22 mouse cellular contexts compared by ENCODE assay signal in the genomic region with DNA sequence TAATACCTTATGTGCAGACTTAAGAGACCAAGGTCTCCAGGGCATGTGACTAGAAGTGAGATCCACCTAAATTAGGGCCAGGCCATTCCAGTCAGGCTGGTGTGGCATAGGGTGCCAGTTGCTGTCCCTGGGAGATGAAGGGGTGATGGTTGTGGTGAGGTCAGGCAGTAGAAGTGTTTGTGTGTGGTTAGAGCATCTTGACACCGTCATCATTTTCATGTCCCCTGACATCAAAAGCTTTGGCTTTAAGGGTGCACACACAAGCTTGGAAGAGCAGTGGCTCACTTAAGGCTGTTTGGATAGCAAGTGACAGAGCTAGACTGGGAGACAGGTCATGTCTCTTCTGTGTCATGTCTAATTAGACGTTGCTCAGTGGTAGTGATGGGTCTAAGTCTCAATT. TPM values are rescaled to one million over a fixed set of nuclear protein-coding genes. Genes with fewer than 3 reads are reported as not detected.
DNase-seq lines count a peak whose midpoint lies in the region; ATAC-seq and TF ChIP-seq lines count a peak whose summit lies in the region.
"Had no signal": no experiment of that assay in that cellular context is flagged by ENCODE, and none has a peak within 500 bp of the region (broad histone marks: within the 10 kb centered on the region; RNA-seq: fewer than 3 reads in every experiment).

No protein-coding gene starts in this region.

- H3K4me3 ChIP-seq in layer of hippocampus, adult 2 months, result no peak overlapping the region
- no peak overlapping the region for H3K4me3 ChIP-seq in neural tube, embryonic 15.5 days (replicated peaks)
- peak overlapping the region; percentile 93; the same call in 1 of the 2 replicates for H3K4me3 ChIP-seq in macrophage (ENCODE audit: inconsistent target)
- H3K4me3 ChIP-seq: embryonic facial prominence, embryonic 12.5 days; erythroblast, embryonic 14.5 days; hindbrain, embryonic 10.5 days; intestine, embryonic 15.5 days; limb, embryonic 12.5 days; liver, embryonic 15.5 days had no signal

- no peak overlapping the region for H3K4me2 ChIP-seq in neural tube, embryonic 15.5 days
- H3K4me2 ChIP-seq: embryonic facial prominence, embryonic 12.5 days; intestine, embryonic 15.5 days; limb, embryonic 12.5 days; liver, embryonic 15.5 days had no signal

- peaks cover 68% of the 10 kb centered on the region for H3K4me1 ChIP-seq in neural tube, embryonic 15.5 days

- no peak for DNase-seq in layer of hippocampus, adult 2 months (ENCODE audit: low spot score in 2 of 2)
- DNase-seq in layer of hippocampus, postnatal 36 days, result no peak
- DNase-seq in neural tube, embryonic 10.5 days (ENCODE audit: extremely low spot score, low spot score), result no peak
- DNase-seq in T-cell, adult 2 months (ENCODE audit: low spot score), result peak; percentile 71
- DNase-seq: adrenal gland, postnatal 25 days; cerebellum, adult 9-11 months; gastrocnemius, postnatal 36 days; kidney, postnatal 4 days; right cerebral cortex, postnatal 25 days; thymus, postnatal 14 days had no signal

- H3K36me3 ChIP-seq in neural tube, embryonic 15.5 days, result peaks cover 3% of the 10 kb centered on the region; the same call in 1 of the 2 replicates
- peaks cover 49% of the 10 kb centered on the region for H3K36me3 ChIP-seq in macrophage (ENCODE audit: inconsistent target)
- H3K36me3 ChIP-seq: intestine, embryonic 15.5 days had no signal

- no peak for ATAC-seq in neural tube, embryonic 15.5 days (ENCODE audit: low FRiP score)
- no peak for ATAC-seq in frontal cortex, adult (ENCODE audit: low TSS enrichment)
- no peak for ATAC-seq in cerebellum, adult (ENCODE audit: insufficient number of reproducible peaks, low FRiP score, low TSS enrichment)
- ATAC-seq: forebrain, embryonic 14.5 days; intestine, embryonic 15.5 days; lung, postnatal 0 days had no signal

- peaks cover 100% of the 10 kb centered on the region for H3K79me2 ChIP-seq in macrophage (ENCODE audit: inconsistent target)

- peak overlapping the region; percentile 99; the same call in 1 of the 2 replicates for H3K27ac ChIP-seq in layer of hippocampus, adult 2 months
- 0 out of 2 replicates have a peak overlapping the region, but pooled peaks have one; percentile 18 for H3K27ac ChIP-seq in neural tube, embryonic 15.5 days (replicated peaks)
- H3K27ac ChIP-seq in macrophage, result peak overlapping the region; percentile 100
- H3K27ac ChIP-seq: embryonic facial prominence, embryonic 12.5 days; hindbrain, embryonic 10.5 days; intestine, embryonic 15.5 days; limb, embryonic 12.5 days; liver, embryonic 15.5 days had no signal

- 87% methylated on average over 2 of the region's 2 CpGs for WGBS in neural tube, embryonic 15.5 days
- WGBS in macrophage (ENCODE audit: missing documents), result 48% methylated on average over 2 of the region's 2 CpGs

- TF ChIP-seq CTCF in layer of hippocampus, adult 2 months (conservative IDR thresholded peaks at IDR 0.05), result no peak

- H3K9me3 ChIP-seq in neural tube, embryonic 15.5 days (replicated peaks), result no peaks in the 10 kb centered on the region
- H3K9me3 ChIP-seq: embryonic facial prominence, embryonic 12.5 days; hindbrain, embryonic 10.5 days; intestine, embryonic 15.5 days; limb, embryonic 12.5 days; liver, embryonic 15.5 days had no signal

- no peaks in the 10 kb centered on the region for H3K27me3 ChIP-seq in neural tube, embryonic 15.5 days (replicated peaks)
- H3K27me3 ChIP-seq: embryonic facial prominence, embryonic 12.5 days; intestine, embryonic 15.5 days; limb, embryonic 12.5 days; liver, embryonic 15.5 days had no signal

- H3K9ac ChIP-seq in neural tube, embryonic 15.5 days (replicated peaks), result no peak overlapping the region
- H3K9ac ChIP-seq: embryonic facial prominence, embryonic 12.5 days; intestine, embryonic 15.5 days; limb, embryonic 12.5 days; liver, embryonic 15.5 days had no signal

RNA-seq across cellular contexts. Expression of a gene that starts 10.3 kb away (rescaled TPM):
- 1,000 to 10,000 TPM; 1,331 to 1,399 TPM for total RNA-seq in layer of hippocampus, adult 2 months (2021)
- 1,000 to 10,000 TPM; 1,330 to 1,401 TPM for total RNA-seq in layer of hippocampus, postnatal 36 days (2021)
- polyA plus RNA-seq in neural tube, embryonic 15.5 days (2015; fragmentation: Nextera tagmentation; extraction: Ambion mirVana), result 217 and 220 TPM in 2 replicates
- total RNA-seq in macrophage (2018; cell fraction: chromatin; rRNA removed), result 1,000 to 10,000 TPM in 22 of 26 experiments, 100 to 1,000 TPM in 4; 715 to 4,323 (median 2,388) TPM
- over 10,000 TPM in 25 of 26 experiments, 1,000 to 10,000 TPM in 1; 9,835 to 25,455 (median 13,887) TPM for total RNA-seq in macrophage (2018; cell fraction: cytosol; rRNA removed)
- total RNA-seq in macrophage (2018; cell fraction: nucleus; rRNA removed), result over 10,000 TPM in 25 of 26 experiments, 1,000 to 10,000 TPM in 1; 4,026 to 20,879 (median 17,761) TPM
- 12,209 to 20,921 TPM (median 16,354 TPM) in 3 replicates for polyA plus RNA-seq in macrophage (2018)

RNA-seq across cellular contexts. Expression of a gene that starts 58.9 kb away (rescaled TPM):
- 10 to 100 TPM; 17.6 to 23.2 TPM for total RNA-seq in layer of hippocampus, adult 2 months (2021)
- 10 to 100 TPM; 19.8 to 22.9 TPM for total RNA-seq in layer of hippocampus, postnatal 36 days (2021)
- 4.5 and 4.6 TPM in 2 replicates for polyA plus RNA-seq in neural tube, embryonic 15.5 days (2015; fragmentation: Nextera tagmentation; extraction: Ambion mirVana)
- 100 to 1,000 TPM in 6 of 26 experiments, 10 to 100 TPM in 20; 10.8 to 164 (median 60.8) TPM for total RNA-seq in macrophage (2018; cell fraction: chromatin; rRNA removed)
- total RNA-seq in macrophage (2018; cell fraction: cytosol; rRNA removed), result 100 to 1,000 TPM in 24 of 26 experiments, 10 to 100 TPM in 2; 90.4 to 273 (median 157) TPM
- 100 to 1,000 TPM in 24 of 26 experiments, 10 to 100 TPM in 2; 88.2 to 317 (median 168) TPM for total RNA-seq in macrophage (2018; cell fraction: nucleus; rRNA removed)
- polyA plus RNA-seq in macrophage (2018), result 165 to 459 TPM (median 279 TPM) in 3 replicates

Comparison
In these comparisons a context has a peak if more than half of its experiments do, and no peak if none do; other contexts are left out.
1. H3K27ac ChIP-seq: peak in every context shown above with its lines; median percentile 100 in macrophage; 99 in layer of hippocampus, adult 2 months; 18 in neural tube, embryonic 15.5 days.